Mouse (Mus musculus) olfactory bulb, adult 2 months (tissue): Measurements from ENCODE around the gene Fam163b.

Source experiments
- CTCF ChIP-seq: fragments of 200-500 bp; IDR thresholded peaks from 2 replicates; pipeline ENCODE4 v1.5.1; 2012; ENCODE audit warnings: low read depth, mild to moderate bottlenecking, low read length, moderate library complexity; ENCODE audit not compliant: insufficient read depth
- POLR2A ChIP-seq: fragments of 200-500 bp; IDR thresholded peaks from 2 replicates; pipeline ENCODE4 v1.6.1; 2012; ENCODE audit warnings: mild to moderate bottlenecking, low read depth, low read length, moderate library complexity; ENCODE audit not compliant: insufficient read depth

GRCm38 (mm10) chr2:27156596-27156995, 14.3 kb upstream of the Fam163b start:
- no peak for TF ChIP-seq POLR2A
- no peak for TF ChIP-seq CTCF
